Comparison of ENCODE assay signal across 8 mouse cellular contexts in genomic region chr19:16436335-16437169, GRCm38 (mm10). TPM values are rescaled to one million over a fixed set of nuclear protein-coding genes. Genes with fewer than 3 reads are reported as not detected.
DNase-seq lines count a peak whose midpoint lies in the region; ATAC-seq and TF ChIP-seq lines count a peak whose summit lies in the region.

No protein-coding gene starts in this region.

- no peak overlapping the region for H3K27ac ChIP-seq in heart, embryonic 13.5 days (replicated peaks)
- H3K27ac ChIP-seq in kidney, postnatal 0 days = peak overlapping the region; percentile 67

- peak overlapping the region; percentile 57 for H3K4me3 ChIP-seq in heart, embryonic 13.5 days
- H3K4me3 ChIP-seq in kidney, postnatal 0 days (replicated peaks; ENCODE audit: low read depth, low read length) = peak overlapping the region; percentile 44

- H3K4me1 ChIP-seq in heart, embryonic 13.5 days = peaks cover 49% of the 10 kb centered on the region
- H3K4me1 ChIP-seq in kidney, postnatal 0 days (replicated peaks; ENCODE audit: insufficient read depth, low read length) = peaks cover 21% of the 10 kb centered on the region

- WGBS in heart, embryonic 13.5 days = 3% methylated on average over 61 of the region's 61 CpGs
- 6% methylated on average over 61 of the region's 61 CpGs for WGBS in kidney, postnatal 0 days

- no peak for TF ChIP-seq CTCF in kidney, postnatal 0 days (IDR thresholded peaks at IDR 0.05; ENCODE audit: low read depth)

- DNase-seq in right cerebral cortex, postnatal 14 days = peak; percentile 14
- no peak for DNase-seq in right cerebral cortex, adult 18-20 months
- DNase-seq in c-Kit-positive CD71-positive TER-119-positive erythroid progenitor cells, embryonic 14.5 days (ENCODE audit: low spot score) = peak; percentile 14
- DNase-seq in kidney, postnatal 0 days (ENCODE audit: low spot score) = peak; percentile 47
- DNase-seq in lung, postnatal 36 days = peak; percentile 38
- peak; percentile 9 for DNase-seq in splenic B cell, adult 2 months (ENCODE audit: low read depth, low spot score)
- no peak for DNase-seq in spleen, adult 12 weeks (ENCODE audit: low spot score)

- H3K27me3 ChIP-seq in heart, embryonic 13.5 days (replicated peaks) = peaks cover 44% of the 10 kb centered on the region
- H3K27me3 ChIP-seq in kidney, postnatal 0 days (ENCODE audit: insufficient read depth, low read length) = no peaks in the 10 kb centered on the region
- H3K27me3 ChIP-seq in splenic B cell, adult 2 months (ENCODE audit: control insufficient read depth, insufficient read depth, low read length, poor library complexity, severe bottlenecking) = no peaks in the 10 kb centered on the region

- no peak for ATAC-seq in heart, embryonic 13.5 days (ENCODE audit: extremely low read depth, insufficient number of reproducible peaks, low FRiP score, low TSS enrichment)
- ATAC-seq in kidney, postnatal 0 days (replicated peaks; ENCODE audit: low FRiP score, low read depth) = no peak

- H3K36me3 ChIP-seq in heart, embryonic 13.5 days = no peaks in the 10 kb centered on the region
- no peaks in the 10 kb centered on the region for H3K36me3 ChIP-seq in kidney, postnatal 0 days (ENCODE audit: insufficient read depth, low read length)
- H3K36me3 ChIP-seq in splenic B cell, adult 2 months (ENCODE audit: control insufficient read depth, insufficient read depth, low read length, poor library complexity, severe bottlenecking) = no peaks in the 10 kb centered on the region

- H3K4me2 ChIP-seq in heart, embryonic 13.5 days = peak overlapping the region; percentile 91
- peak overlapping the region; percentile 76 for H3K4me2 ChIP-seq in kidney, postnatal 0 days (ENCODE audit: low read length)

- no peaks in the 10 kb centered on the region for H3K9me3 ChIP-seq in heart, embryonic 13.5 days
- H3K9me3 ChIP-seq in kidney, postnatal 0 days (replicated peaks; ENCODE audit: low read length) = no peaks in the 10 kb centered on the region

- H3K9ac ChIP-seq in heart, embryonic 13.5 days = peak overlapping the region; percentile 71
- peak overlapping the region; percentile 62 for H3K9ac ChIP-seq in kidney, postnatal 0 days (ENCODE audit: low read depth, low read length)

RNA-seq across cellular contexts. Expression of gene Gna14, which starts 1.0 kb away (rescaled TPM):
- 1.1 and 1.6 TPM in 2 replicates for polyA plus RNA-seq in heart, embryonic 13.5 days (2015; fragmentation: Nextera tagmentation; extraction: Ambion mirVana)
- polyA plus RNA-seq in kidney, postnatal 0 days (2015; fragmentation: Nextera tagmentation; extraction: Ambion mirVana) = 9.8 and 11.8 TPM in 2 replicates

Comparison
In these comparisons a context has a peak if more than half of its experiments do, and no peak if none do; other contexts are left out.
1. DNase-seq: peak in right cerebral cortex, postnatal 14 days (single experiment), c-Kit-positive CD71-positive TER-119-positive erythroid progenitor cells, embryonic 14.5 days (single experiment), kidney, postnatal 0 days (single experiment), lung, postnatal 36 days (single experiment) and splenic B cell, adult 2 months (single experiment); none in right cerebral cortex, adult 18-20 months (single experiment) and spleen, adult 12 weeks (single experiment).